Mouse (Mus musculus) 3T3-L1 (cell line): ENCODE data around the gene Olfr781.
"Not testable (repeated sequence)": the region's sequence is repeated elsewhere in the genome, so short reads cannot be mapped to it uniquely, and the experiment has no call there.

Experiments used
- DNase-seq: peaks from one replicate; pipeline ENCODE4 v3.0.0-alpha.2; 2015; ENCODE audit warnings: low read depth, low spot score

Olfr781 gene

DNA sequence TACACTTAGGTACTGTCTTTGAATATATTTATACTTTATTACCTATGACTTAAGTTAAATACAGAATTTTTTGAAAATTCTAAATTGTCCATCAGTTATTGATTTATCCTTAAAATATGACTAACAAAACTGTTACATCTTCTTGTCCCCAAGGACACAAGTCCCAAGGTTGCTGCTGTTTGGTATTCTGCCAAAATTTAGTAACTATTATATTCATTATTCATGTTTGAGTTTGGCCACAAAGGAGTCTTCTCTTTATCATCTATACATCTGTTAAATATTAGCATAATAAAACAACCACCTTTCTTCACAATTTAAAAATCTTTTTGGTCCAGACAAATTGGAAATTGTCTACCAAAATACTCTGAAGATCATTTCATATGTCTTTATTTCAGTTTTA is at the start of gene Olfr781:
Olfr781 (plus strand) TSS at position 301 of the 400 bp plus-strand sequence.
- DNase-seq, result no peak

DNA sequence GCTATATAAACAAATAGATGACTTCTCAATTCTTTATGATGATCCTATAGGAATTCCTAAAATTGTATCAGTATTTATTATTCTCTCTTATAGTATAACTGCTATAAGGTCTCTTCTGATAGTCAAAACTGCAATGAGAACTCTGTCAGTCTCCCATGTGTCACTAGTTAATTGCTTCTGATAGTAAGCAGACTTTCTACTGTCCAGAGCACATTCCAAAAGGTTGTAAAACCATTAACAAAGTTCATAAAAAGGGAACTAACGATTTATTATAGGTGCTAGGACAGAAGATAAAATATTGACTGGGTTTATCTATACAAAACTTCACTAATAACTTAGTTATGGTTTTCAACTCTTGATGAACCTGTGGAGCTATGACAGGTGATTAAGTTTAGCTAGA is 15.7 kb upstream of the Olfr781 start:
- DNase-seq, result not testable (repeated sequence)

DNA sequence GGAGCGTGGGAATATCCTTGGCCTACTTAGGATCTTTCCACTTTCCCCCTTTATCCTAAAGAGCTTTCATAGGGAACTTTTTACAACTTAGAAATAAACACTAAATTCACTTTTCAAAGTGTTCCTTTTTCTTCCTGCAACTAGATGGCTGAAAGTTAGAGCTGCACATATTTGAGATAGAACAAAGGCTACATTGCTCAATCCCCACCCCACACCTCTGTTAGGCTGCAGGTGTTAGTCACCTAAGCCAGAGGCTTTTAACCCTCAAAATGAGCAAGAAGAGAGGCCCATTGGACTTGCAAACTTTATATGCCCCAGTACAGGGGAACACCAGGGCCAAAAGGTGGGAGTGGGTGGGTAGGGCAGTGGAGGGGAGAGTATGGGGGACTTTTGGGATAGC is 15.1 kb upstream of the Olfr781 start:
- DNase-seq, result not testable (repeated sequence)

DNA sequence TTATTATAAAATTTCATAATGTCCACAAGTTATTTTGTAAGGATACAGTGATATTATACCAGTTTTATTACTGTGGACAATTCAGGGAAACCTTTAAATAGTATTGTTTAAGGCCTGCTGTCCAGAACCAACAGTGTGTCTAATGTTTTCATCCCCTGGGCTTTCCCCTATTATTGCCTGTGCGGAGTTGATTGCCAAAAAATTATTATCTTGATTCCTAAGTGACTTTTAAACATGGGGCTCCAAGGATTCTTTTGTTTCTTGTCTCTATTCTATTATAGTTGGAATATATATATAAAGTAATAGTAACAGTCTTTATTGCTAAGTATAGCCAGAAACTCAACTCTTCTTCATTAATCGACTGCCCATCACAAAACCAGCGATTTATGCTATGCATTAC is 10.8 kb upstream of the Olfr781 start, which contains the start of gene Olfr780:
Olfr780 (plus strand) TSS at position 301 of the 400 bp plus-strand sequence.
- DNase-seq, result no peak

DNA sequence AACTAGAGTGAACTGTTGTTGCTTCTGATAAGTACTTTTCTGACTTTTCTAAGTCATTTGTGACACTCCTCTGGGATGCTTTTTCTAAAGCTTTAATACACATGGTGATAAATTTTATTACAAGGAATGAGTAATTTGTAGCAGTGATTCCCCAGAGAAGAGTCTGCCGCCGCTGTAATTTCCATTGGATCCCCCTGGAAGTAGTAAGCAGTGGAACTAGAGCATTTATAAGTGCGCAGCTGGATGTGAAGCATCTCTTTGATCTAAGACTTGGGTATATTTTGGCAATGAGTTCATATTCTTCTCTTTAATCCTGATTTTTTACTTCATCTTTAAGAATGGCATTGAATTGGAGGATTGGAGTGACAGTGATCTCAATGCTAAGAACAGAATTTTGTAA is 19.9 kb downstream of the Olfr781 start, which contains the start of gene Olfr782:
Olfr782 (plus strand) TSS at position 301 of the 400 bp plus-strand sequence.
- DNase-seq, result no peak

DNA sequence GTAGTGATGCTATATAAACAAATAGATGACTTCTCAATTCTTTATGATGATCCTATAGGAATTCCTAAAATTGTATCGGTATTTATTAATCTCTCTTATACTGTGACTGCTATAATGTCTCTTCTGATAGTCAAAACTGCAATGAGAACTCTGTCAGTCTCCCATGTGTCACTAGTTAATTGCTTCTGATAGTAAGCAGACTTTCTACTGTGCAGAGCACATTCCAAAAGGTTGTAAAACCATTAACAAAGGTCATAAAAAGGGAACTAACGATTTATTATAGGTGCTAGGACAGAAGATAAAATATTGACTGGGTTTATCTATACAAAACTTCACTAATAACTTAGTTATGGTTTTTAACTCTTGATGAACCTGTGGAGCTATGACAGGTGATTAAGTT is 23.8 kb downstream of the Olfr781 start:
- DNase-seq, result not testable (repeated sequence)

DNA sequence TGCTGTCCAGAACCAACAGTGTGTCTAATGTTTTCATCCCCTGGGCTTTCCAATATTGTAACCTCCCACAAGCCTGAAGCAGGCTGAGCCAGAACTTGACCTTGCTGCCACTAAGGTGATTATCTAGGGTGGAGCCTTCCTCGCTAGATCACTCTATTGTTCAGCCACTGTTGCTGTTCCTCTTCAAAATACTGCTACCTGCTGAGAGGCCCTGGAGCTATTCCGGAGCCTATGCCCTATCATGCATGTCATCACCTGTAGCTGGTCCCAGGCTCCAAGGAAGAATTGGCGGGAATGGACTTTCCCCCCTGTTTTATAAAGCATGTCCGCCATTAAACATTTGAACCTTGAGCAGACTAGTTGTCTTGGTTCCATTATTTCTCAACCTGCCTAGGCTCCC is 27.8 kb downstream of the Olfr781 start:
- DNase-seq, result not testable (repeated sequence)

DNA sequence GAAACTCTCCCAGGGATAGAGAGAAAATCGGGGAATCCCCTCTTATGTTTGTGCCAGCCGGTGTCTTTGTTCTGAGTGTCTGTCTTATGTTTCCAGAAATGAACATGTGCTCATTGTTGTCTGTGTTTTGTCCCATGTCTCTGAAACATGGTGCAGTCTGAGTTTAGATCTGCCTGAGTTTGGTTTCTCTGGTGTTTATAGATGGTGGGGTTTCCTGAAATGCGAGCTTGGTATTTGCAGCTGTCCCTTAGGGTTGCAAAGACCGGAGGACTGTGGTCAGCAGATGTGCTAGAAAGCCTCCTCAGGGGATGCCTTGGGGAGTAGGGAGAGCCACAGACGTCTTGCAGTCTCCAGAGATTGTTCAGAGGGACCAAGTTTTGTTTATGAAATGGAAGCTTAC is 28.7 kb downstream of the Olfr781 start:
- no peak for DNase-seq

DNA sequence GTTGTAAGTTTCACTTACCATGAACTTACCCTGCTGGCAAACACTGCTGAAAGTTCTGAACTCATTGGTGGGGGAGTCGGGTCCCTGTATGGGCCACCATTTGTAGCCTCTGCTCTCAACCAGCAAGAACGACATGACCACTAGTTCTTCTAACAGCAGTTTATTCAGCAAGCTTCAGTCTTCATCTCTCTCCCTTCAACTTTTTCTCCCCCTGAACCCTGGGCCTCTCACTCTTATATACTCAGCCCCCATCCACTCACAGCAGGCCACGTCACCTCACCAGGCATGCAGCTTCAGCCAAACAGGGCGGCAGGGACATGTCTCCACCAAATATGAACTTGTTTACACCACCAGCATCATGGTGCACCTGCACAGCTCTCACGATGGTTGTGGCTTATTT is 45.4 kb downstream of the Olfr781 start:
- not testable (repeated sequence) for DNase-seq
